Mouse (Mus musculus): ENCODE measurements around the gene Tjp1. TPM values are rescaled to one million over a fixed set of nuclear protein-coding genes. Genes with fewer than 3 reads are reported as not detected.
A peak's percentile ranks its signal among the peaks of the same experiment; 100 is the strongest.

Tjp1 gene
- 21.1 and 22.1 TPM in 2 replicates for polyA plus RNA-seq (2015; fragmentation: Nextera tagmentation; extraction: Ambion mirVana)

DNA sequence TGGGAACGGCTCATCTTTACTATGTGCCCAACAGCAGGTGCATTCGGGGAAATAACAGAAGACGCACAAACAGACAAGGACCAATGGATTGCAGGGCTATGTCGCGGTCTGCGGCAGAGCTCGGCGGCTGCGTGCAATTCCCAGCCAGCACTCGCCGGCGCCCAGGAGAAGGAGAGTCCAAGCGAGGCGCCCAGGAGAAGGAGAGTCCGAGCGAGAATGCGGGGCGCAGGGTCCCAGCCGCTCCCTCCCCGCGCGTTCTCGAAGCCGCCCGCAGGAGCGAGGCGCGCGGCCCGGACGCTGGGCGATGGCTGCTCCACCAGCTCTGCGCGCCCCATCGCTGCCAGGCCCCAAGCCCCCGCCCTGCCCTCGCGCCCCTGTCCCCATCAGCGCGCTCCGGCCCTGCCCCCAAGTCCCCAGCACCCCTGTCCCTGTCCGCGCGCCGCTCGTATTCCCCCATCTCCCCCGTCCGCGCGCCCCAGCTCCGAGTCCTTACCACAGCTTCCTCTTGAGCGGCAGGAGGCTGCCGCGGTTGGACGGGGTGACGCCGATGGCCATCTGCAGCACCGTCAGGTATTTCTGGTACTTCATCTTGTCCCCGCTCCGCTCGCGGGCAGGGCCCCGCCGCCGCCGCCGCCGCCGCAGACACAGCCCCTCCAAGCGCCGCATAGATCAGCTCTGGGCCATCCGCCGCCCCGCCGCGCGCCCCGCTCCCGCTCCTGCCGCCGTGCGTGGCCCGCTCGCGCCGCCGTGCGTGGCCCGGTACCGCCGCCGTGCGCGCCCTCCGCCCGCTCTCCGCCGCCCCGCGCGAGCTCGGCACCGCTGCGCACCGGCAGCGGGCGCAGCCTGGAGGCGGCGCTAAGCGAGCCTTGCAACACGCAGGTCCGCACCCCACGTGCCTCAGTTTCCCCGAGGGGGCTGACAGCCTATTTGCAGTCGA is at the start of gene Tjp1:
TSS of gene Tjp1 (minus strand) at position 711 of the 937 bp plus-strand sequence.
- Histone ChIP-seq H3K36me3 (ENCODE audit: control insufficient read depth, insufficient read depth, low read length) (no peaks in the 10 kb centered on the region), H3K4me3 (replicated peaks; ENCODE audit: low read length) (peak within 1 kb of the TSS; percentile 60), H3K9ac (ENCODE audit: low read length) (peak within 1 kb of the TSS; percentile 61), H3K27me3 (ENCODE audit: control insufficient read depth, insufficient read depth, low read length) (peaks cover 29% of the 10 kb centered on the region), H3K9me3 (replicated peaks; ENCODE audit: control insufficient read depth, low read length) (no peaks in the 10 kb centered on the region), H3K27ac (ENCODE audit: low read length) (no peak within 1 kb of the TSS), H3K4me2 (ENCODE audit: low read depth, low read length) (peak within 1 kb of the TSS; percentile 96), H3K4me1 (ENCODE audit: control insufficient read depth, insufficient read depth, low read length) (no peaks in the 10 kb centered on the region)
- under 1% methylated on average over 109 of the region's 115 CpGs for WGBS
- ATAC-seq (ENCODE audit: insufficient read depth, low FRiP score) = peak; percentile 53; the same call in 1 of the 2 replicates

DNA sequence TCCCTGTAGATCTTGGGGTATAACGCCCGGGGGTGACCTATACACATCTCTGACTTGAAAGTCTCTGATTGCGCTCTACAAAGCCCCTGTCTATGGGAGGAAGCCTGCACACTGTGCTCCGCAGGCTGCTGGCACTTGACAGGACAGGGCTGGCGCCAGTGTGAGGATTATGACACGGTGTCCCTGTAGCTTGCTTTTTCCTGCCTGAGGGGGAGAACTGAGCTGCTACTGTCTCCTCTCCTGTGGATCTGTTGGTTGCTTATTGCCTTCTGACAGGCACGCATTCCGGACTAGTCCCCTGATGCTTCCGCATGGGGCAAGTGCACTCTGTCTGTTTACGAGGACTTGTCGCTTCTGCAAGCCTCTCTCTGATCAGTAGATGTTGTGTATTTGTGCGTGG is 49.5 kb upstream of the Tjp1 start:
- Histone ChIP-seq H3K4me1 (ENCODE audit: control insufficient read depth, insufficient read depth, low read length) (no peaks in the 10 kb centered on the region), H3K27me3 (ENCODE audit: control insufficient read depth, insufficient read depth, low read length) (no peaks in the 10 kb centered on the region), H3K4me3 (replicated peaks; ENCODE audit: low read length) (no peak overlapping the region), H3K4me2 (ENCODE audit: low read depth, low read length) (no peak overlapping the region), H3K36me3 (ENCODE audit: control insufficient read depth, insufficient read depth, low read length) (no peaks in the 10 kb centered on the region), H3K9ac (ENCODE audit: low read length) (no peak overlapping the region), H3K27ac (ENCODE audit: low read length) (no peak overlapping the region), H3K9me3 (replicated peaks; ENCODE audit: control insufficient read depth, low read length) (no peaks in the 10 kb centered on the region)
- no peak for ATAC-seq (ENCODE audit: insufficient read depth, low FRiP score)
- 60% methylated on average over 12 of the region's 12 CpGs for WGBS

DNA sequence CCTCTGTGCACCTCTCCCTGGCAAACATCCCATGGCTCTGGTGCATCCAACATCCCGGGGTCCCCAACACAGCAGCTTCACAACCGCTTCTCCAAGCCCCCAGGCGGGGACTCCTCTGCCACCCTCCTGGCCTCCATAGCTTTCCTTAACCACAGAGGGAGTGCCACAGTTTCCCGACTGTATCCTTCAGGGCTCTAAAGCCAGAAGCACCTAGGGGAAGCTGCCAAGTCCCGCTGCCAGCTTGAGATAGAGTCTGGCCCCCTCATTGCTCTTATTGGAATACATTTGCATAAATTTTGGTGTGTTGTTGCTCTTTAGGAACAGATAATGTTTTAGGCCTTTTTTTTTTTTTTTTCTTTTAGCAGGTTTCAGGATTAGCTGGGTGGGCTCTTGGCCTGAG is 45.1 kb upstream of the Tjp1 start:
- no peaks in the 10 kb centered on the region for H3K36me3 ChIP-seq (ENCODE audit: control insufficient read depth, insufficient read depth, low read length)
- 69% methylated on average over 5 of the region's 5 CpGs for WGBS
- no peaks in the 10 kb centered on the region for H3K4me1 ChIP-seq (ENCODE audit: control insufficient read depth, insufficient read depth, low read length)
- H3K27ac ChIP-seq (ENCODE audit: low read length) = no peak overlapping the region
- ATAC-seq (ENCODE audit: insufficient read depth, low FRiP score) = no peak
- no peaks in the 10 kb centered on the region for H3K27me3 ChIP-seq (ENCODE audit: control insufficient read depth, insufficient read depth, low read length)
- no peak overlapping the region for H3K9ac ChIP-seq (ENCODE audit: low read length)
- no peak overlapping the region for H3K4me2 ChIP-seq (ENCODE audit: low read depth, low read length)
- no peak overlapping the region for H3K4me3 ChIP-seq (replicated peaks; ENCODE audit: low read length)
- no peaks in the 10 kb centered on the region for H3K9me3 ChIP-seq (replicated peaks; ENCODE audit: control insufficient read depth, low read length)

DNA sequence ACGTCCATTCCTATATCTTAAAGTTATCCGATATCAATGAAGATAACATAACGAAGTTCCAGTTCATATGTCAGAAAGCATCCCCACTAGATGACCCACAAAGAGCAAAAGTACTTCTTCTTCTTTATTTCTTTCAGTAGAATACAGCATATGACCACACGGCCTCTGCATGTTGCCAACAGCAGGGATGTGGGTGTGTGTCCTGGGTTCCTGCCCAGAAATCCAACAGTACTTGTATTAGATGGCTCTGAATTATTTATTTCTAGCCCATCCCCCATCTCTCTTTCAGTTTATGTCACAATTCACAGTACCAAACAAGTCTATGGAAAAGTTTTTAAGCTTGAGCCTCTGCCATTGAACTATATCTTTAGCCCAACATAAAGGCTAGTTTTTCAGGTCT is 43.1 kb upstream of the Tjp1 start:
- Histone ChIP-seq H3K27ac (ENCODE audit: low read length) (no peak overlapping the region), H3K4me3 (replicated peaks; ENCODE audit: low read length) (no peak overlapping the region), H3K9me3 (replicated peaks; ENCODE audit: control insufficient read depth, low read length) (no peaks in the 10 kb centered on the region), H3K27me3 (ENCODE audit: control insufficient read depth, insufficient read depth, low read length) (no peaks in the 10 kb centered on the region), H3K36me3 (ENCODE audit: control insufficient read depth, insufficient read depth, low read length) (no peaks in the 10 kb centered on the region), H3K4me2 (ENCODE audit: low read depth, low read length) (no peak overlapping the region), H3K9ac (ENCODE audit: low read length) (no peak overlapping the region), H3K4me1 (ENCODE audit: control insufficient read depth, insufficient read depth, low read length) (no peaks in the 10 kb centered on the region)
- 76% methylated on average over 4 of the region's 4 CpGs for WGBS
- no peak for ATAC-seq (ENCODE audit: insufficient read depth, low FRiP score)

DNA sequence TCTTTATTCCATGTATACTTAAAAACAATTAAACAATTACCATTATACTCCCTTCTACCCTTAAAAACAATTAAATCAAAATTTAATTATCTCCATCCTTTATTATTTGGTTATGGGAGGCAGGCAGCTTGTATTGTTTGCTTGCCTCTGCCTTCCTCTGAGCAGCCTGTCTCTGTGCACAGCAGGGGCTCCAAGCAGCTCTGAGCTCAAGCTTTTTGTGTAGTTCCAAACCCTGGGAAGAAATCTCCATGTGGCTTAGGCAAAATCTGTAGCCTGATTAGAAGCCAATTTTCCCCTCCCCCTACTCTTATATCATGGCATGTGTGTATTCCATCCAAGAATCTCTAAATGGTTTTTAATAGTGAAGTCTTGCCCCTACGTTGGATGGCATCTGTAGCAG is 28.4 kb upstream of the Tjp1 start:
- no peak for ATAC-seq (ENCODE audit: insufficient read depth, low FRiP score)

DNA sequence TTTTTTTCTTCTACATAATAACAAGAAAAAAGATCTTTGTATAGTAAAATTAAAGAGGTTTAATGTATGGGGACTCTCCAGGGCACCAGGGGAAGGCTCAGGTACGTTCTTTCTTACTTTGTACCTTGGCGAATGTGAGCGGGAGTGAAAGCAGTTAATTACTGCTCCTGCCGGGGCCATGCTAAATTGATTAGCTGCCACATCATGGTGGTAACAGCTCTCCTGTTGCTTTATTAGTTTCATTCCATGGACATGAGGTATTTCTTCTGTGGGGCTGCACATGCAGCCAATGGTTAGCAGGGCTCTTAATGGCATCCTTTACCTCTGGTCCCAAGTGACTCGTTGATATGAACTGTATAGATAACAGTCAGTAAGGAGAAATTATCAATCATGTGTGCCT is 18.2 kb upstream of the Tjp1 start:
- Histone ChIP-seq H3K4me1 (ENCODE audit: control insufficient read depth, insufficient read depth, low read length) (no peaks in the 10 kb centered on the region), H3K27ac (ENCODE audit: low read length) (no peak overlapping the region), H3K27me3 (ENCODE audit: control insufficient read depth, insufficient read depth, low read length) (no peaks in the 10 kb centered on the region), H3K4me2 (ENCODE audit: low read depth, low read length) (no peak overlapping the region), H3K36me3 (ENCODE audit: control insufficient read depth, insufficient read depth, low read length) (no peaks in the 10 kb centered on the region), H3K9me3 (replicated peaks; ENCODE audit: control insufficient read depth, low read length) (no peaks in the 10 kb centered on the region), H3K4me3 (replicated peaks; ENCODE audit: low read length) (no peak overlapping the region), H3K9ac (ENCODE audit: low read length) (no peak overlapping the region)
- 30% methylated on average over 5 of the region's 5 CpGs for WGBS
- ATAC-seq (ENCODE audit: insufficient read depth, low FRiP score) = no peak

More for the DNA sequence above, 28.4 kb upstream of the Tjp1 start:
- H3K9ac ChIP-seq (ENCODE audit: low read length) = no peak overlapping the region
- WGBS = 45% methylated on average over 1 of the region's 1 CpGs
- H3K4me2 ChIP-seq (ENCODE audit: low read depth, low read length) = no peak overlapping the region
- no peak overlapping the region for H3K4me3 ChIP-seq (replicated peaks; ENCODE audit: low read length)
- no peak overlapping the region for H3K27ac ChIP-seq (ENCODE audit: low read length)
- no peaks in the 10 kb centered on the region for H3K9me3 ChIP-seq (replicated peaks; ENCODE audit: control insufficient read depth, low read length)
- no peaks in the 10 kb centered on the region for H3K27me3 ChIP-seq (ENCODE audit: control insufficient read depth, insufficient read depth, low read length)
- no peaks in the 10 kb centered on the region for H3K36me3 ChIP-seq (ENCODE audit: control insufficient read depth, insufficient read depth, low read length)
- no peaks in the 10 kb centered on the region for H3K4me1 ChIP-seq (ENCODE audit: control insufficient read depth, insufficient read depth, low read length)

DNA sequence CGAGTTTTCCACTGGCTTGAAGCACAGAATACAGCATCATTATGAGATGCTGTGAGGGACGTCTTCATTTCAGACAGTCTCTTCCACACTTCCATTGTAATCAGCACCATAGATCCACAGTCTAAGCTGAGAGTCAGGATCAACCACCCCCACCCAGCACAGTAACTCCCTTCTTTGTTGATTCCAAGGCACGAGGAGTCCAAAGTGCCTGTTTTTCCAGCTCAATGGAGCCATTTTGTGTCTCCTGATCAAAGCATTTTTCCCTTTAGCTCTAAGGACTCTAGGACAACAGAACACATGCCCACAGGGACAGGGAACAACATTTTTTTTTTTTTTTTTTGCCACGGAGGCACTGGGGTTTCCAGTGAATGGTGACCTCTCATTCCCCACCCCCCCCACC is 5.1 kb upstream of the Tjp1 start:
- Histone ChIP-seq H3K27ac (ENCODE audit: low read length) (no peak overlapping the region), H3K9ac (ENCODE audit: low read length) (no peak overlapping the region), H3K4me1 (ENCODE audit: control insufficient read depth, insufficient read depth, low read length) (no peaks in the 10 kb centered on the region), H3K4me2 (ENCODE audit: low read depth, low read length) (no peak overlapping the region), H3K27me3 (ENCODE audit: control insufficient read depth, insufficient read depth, low read length) (peaks cover 11% of the 10 kb centered on the region), H3K9me3 (replicated peaks; ENCODE audit: control insufficient read depth, low read length) (no peaks in the 10 kb centered on the region), H3K36me3 (ENCODE audit: control insufficient read depth, insufficient read depth, low read length) (no peaks in the 10 kb centered on the region), H3K4me3 (replicated peaks; ENCODE audit: low read length) (no peak overlapping the region)
- ATAC-seq (ENCODE audit: insufficient read depth, low FRiP score) = no peak
- WGBS = 65% methylated on average over 4 of the region's 4 CpGs

DNA sequence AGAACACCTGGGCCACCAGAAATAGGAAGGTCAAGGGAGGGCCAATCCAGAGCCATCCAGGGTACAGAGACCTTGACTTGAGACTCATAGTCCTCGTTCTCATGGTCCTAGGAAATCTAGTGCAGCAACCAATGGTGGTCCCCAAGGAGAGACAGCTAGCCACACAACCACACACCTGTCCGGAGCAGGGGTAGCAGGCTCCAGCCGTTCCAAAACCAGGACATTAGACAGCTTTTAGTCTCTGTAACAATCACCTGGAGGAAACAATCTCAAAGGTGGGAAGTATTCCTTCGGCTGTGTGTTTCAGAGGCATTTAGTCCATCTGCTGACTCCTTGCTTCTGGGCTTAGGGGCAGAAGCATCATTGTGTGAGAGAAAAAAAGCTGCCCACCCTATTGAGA is 4.5 kb downstream of the Tjp1 start:
- no peak overlapping the region for H3K9ac ChIP-seq (ENCODE audit: low read length)
- H3K4me3 ChIP-seq (replicated peaks; ENCODE audit: low read length) = no peak overlapping the region
- WGBS = 81% methylated on average over 4 of the region's 4 CpGs
- no peaks in the 10 kb centered on the region for H3K9me3 ChIP-seq (replicated peaks; ENCODE audit: control insufficient read depth, low read length)
- 0 out of 2 replicates have a peak, but pooled peaks cover 5% of the 10 kb centered on the region for H3K4me1 ChIP-seq (ENCODE audit: control insufficient read depth, insufficient read depth, low read length)
- no peak for ATAC-seq (ENCODE audit: insufficient read depth, low FRiP score)
- no peak overlapping the region for H3K4me2 ChIP-seq (ENCODE audit: low read depth, low read length)
- H3K27ac ChIP-seq (ENCODE audit: low read length) = no peak overlapping the region
- H3K36me3 ChIP-seq (ENCODE audit: control insufficient read depth, insufficient read depth, low read length) = no peaks in the 10 kb centered on the region
- H3K27me3 ChIP-seq (ENCODE audit: control insufficient read depth, insufficient read depth, low read length) = peaks cover 23% of the 10 kb centered on the region

DNA sequence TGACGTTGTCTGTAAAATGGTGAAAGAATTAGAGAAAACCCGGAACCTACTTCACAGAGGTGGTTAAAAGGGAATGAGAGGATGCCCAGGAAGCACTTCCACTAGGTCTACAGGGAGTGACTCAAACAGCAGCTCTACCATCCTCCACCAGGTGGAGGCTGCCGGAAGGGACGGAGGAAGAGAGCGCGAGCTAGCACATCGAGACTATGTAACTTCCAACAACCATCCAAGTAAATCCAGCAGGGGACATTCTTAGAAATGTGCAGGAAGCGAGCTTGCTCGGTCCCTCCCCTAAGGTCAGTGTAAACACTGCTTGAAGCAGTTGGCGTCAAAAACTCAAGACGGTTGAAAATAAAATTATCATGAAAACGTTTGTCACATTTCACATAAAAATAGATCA is 5.1 kb downstream of the Tjp1 start:
- H3K9ac ChIP-seq (ENCODE audit: low read length) = no peak overlapping the region
- H3K27ac ChIP-seq (ENCODE audit: low read length) = no peak overlapping the region
- no peak for ATAC-seq (ENCODE audit: insufficient read depth, low FRiP score)
- H3K4me1 ChIP-seq (ENCODE audit: control insufficient read depth, insufficient read depth, low read length) = 0 out of 2 replicates have a peak, but pooled peaks cover 5% of the 10 kb centered on the region
- no peak overlapping the region for H3K4me2 ChIP-seq (ENCODE audit: low read depth, low read length)
- WGBS = 57% methylated on average over 12 of the region's 12 CpGs
- no peak overlapping the region for H3K4me3 ChIP-seq (replicated peaks; ENCODE audit: low read length)
- H3K36me3 ChIP-seq (ENCODE audit: control insufficient read depth, insufficient read depth, low read length) = no peaks in the 10 kb centered on the region
- no peaks in the 10 kb centered on the region for H3K9me3 ChIP-seq (replicated peaks; ENCODE audit: control insufficient read depth, low read length)
- H3K27me3 ChIP-seq (ENCODE audit: control insufficient read depth, insufficient read depth, low read length) = peaks cover 17% of the 10 kb centered on the region
